Mouse (Mus musculus) embryonic fibroblast, embryonic 13.5 days (primary cell): ENCODE measurements around the gene Pink1.

Experiments used
- CTCF ChIP-seq: IDR thresholded peaks from 2 replicates; pipeline ENCODE4 v1.5.1; 2011; ENCODE audit warnings: mild to moderate bottlenecking, control low read depth, low read length, moderate library complexity, borderline replicate concordance; ENCODE audit not compliant: insufficient read depth
- POLR2A ChIP-seq: IDR thresholded peaks from 2 replicates; pipeline ENCODE4 v1.6.1; 2011; ENCODE audit warnings: low read depth, mild to moderate bottlenecking, control low read depth, low read length, moderate library complexity

GRCm38 (mm10) chr4:138366561-138366960, 40.5 kb upstream of the Pink1 start:
- TF ChIP-seq CTCF (no peak), POLR2A (no peak)
